Mouse (Mus musculus): ENCODE results near the gene Rcn1. TPM values are rescaled to one million over a fixed set of nuclear protein-coding genes. Genes with fewer than 3 reads are reported as not detected.

Rcn1 gene
- polyA plus RNA-seq, 1 experiment from 2014 or later, result 39.6 TPM

DNA sequence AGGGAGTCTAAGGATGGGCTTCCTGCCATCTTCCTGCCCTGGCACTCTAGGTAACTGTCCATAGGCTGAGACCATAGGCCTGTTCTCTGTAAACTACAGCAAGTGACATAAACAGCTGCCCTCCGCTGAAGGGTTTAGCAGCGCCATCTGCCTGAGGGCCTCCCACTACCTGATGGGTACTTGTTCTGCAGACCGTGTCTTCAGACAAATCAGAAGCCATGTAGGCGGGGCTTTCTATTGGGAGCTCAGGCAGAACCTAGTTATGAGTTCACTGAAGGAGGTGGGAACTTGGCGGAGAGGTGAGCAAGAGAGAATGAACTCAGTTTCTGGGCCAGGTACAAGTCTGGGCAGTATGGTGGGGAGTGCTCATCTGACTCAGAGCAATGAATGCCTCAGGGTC lies 26.4 kb downstream of the Rcn1 start:
- DNase-seq (ENCODE audit: low spot score) (no peak), ATAC-seq (no peak)
- Histone ChIP-seq H3K27me3 (replicated peaks; ENCODE audit: control insufficient read depth, insufficient read depth, low read length) (no peaks in the 10 kb centered on the region), H3K9me3 (replicated peaks; ENCODE audit: control insufficient read depth, low read length) (no peaks in the 10 kb centered on the region), H3K4me3 (ENCODE audit: low read depth, low read length) (no peak overlapping the region), H3K4me1 (ENCODE audit: control insufficient read depth, insufficient read depth, low read length) (0 out of 2 replicates have a peak, but pooled peaks cover 4% of the 10 kb centered on the region), H3K36me3 (ENCODE audit: control insufficient read depth, insufficient read depth, low read length) (no peaks in the 10 kb centered on the region), H3K9ac (ENCODE audit: low read length) (no peak overlapping the region), H3K27ac (ENCODE audit: low read depth, low read length) (no peak overlapping the region), H3K4me2 (ENCODE audit: low read length) (no peak overlapping the region)
- 88% methylated on average over 5 of the region's 5 CpGs for WGBS

GRCm38 (mm10) chr2:105372156-105372555 lies 27.0 kb downstream of the Rcn1 start:
- no peaks in the 10 kb centered on the region for H3K9me3 ChIP-seq (replicated peaks; ENCODE audit: control insufficient read depth, low read length)
- no peak overlapping the region for H3K9ac ChIP-seq (ENCODE audit: low read length)
- H3K36me3 ChIP-seq (ENCODE audit: control insufficient read depth, insufficient read depth, low read length), result no peaks in the 10 kb centered on the region
- DNase-seq (ENCODE audit: low spot score), result no peak
- ATAC-seq, result no peak
- H3K4me1 ChIP-seq (ENCODE audit: control insufficient read depth, insufficient read depth, low read length), result 0 out of 2 replicates have a peak, but pooled peaks cover 4% of the 10 kb centered on the region
- no peak overlapping the region for H3K4me3 ChIP-seq (ENCODE audit: low read depth, low read length)
- WGBS, result 89% methylated on average over 6 of the region's 6 CpGs
- H3K4me2 ChIP-seq (ENCODE audit: low read length), result no peak overlapping the region
- H3K27me3 ChIP-seq (replicated peaks; ENCODE audit: control insufficient read depth, insufficient read depth, low read length), result no peaks in the 10 kb centered on the region
- H3K27ac ChIP-seq (ENCODE audit: low read depth, low read length), result no peak overlapping the region

DNA sequence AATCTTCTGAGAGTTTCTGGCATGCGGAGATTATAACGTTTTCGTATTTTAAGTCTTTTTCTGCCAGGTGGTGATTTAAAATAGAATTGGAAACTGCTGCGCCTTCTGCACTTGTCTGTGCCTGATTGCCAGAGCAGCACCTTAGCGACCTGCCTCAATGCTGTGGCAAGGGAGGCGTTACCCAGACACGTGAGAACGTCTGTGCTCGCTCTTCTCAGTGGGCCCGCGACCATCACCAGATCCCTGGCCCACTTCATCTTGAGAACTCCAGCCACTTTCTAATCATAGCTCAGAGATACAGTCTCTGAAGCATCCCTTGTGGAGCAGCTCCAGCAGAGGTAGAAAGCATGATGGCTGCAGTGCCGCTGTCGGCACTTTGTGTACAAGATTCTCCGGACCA lies 28.4 kb downstream of the Rcn1 start:
- peak overlapping the region; percentile 36; the same call in 1 of the 2 replicates for H3K9ac ChIP-seq (ENCODE audit: low read length)
- H3K36me3 ChIP-seq (ENCODE audit: control insufficient read depth, insufficient read depth, low read length), result no peaks in the 10 kb centered on the region
- peak overlapping the region; percentile 27 for H3K4me2 ChIP-seq (ENCODE audit: low read length)
- DNase-seq (ENCODE audit: low spot score), result peak; percentile 14
- no peaks in the 10 kb centered on the region for H3K9me3 ChIP-seq (replicated peaks; ENCODE audit: control insufficient read depth, low read length)
- 27% methylated on average over 14 of the region's 14 CpGs for WGBS
- H3K4me3 ChIP-seq (ENCODE audit: low read depth, low read length), result peak overlapping the region; percentile 0; the same call in 1 of the 2 replicates
- no peaks in the 10 kb centered on the region for H3K27me3 ChIP-seq (replicated peaks; ENCODE audit: control insufficient read depth, insufficient read depth, low read length)
- H3K4me1 ChIP-seq (ENCODE audit: control insufficient read depth, insufficient read depth, low read length), result 0 out of 2 replicates have a peak, but pooled peaks cover 4% of the 10 kb centered on the region
- peak; percentile 37; the same call in 1 of the 2 replicates for ATAC-seq
- no peak overlapping the region for H3K27ac ChIP-seq (ENCODE audit: low read depth, low read length)

GRCm38 (mm10) chr2:105370240-105370639 lies 28.9 kb downstream of the Rcn1 start:
- ATAC-seq, result peak; percentile 48
- WGBS, result 9% methylated on average over 10 of the region's 10 CpGs
- Histone ChIP-seq H3K4me2 (ENCODE audit: low read length) (peak overlapping the region; percentile 27), H3K27ac (ENCODE audit: low read depth, low read length) (no peak overlapping the region), H3K4me3 (ENCODE audit: low read depth, low read length) (peak overlapping the region; percentile 0; the same call in 1 of the 2 replicates), H3K9ac (ENCODE audit: low read length) (peak overlapping the region; percentile 36; the same call in 1 of the 2 replicates), H3K4me1 (ENCODE audit: control insufficient read depth, insufficient read depth, low read length) (0 out of 2 replicates have a peak, but pooled peaks cover 4% of the 10 kb centered on the region), H3K9me3 (replicated peaks; ENCODE audit: control insufficient read depth, low read length) (no peaks in the 10 kb centered on the region), H3K36me3 (ENCODE audit: control insufficient read depth, insufficient read depth, low read length) (no peaks in the 10 kb centered on the region), H3K27me3 (replicated peaks; ENCODE audit: control insufficient read depth, insufficient read depth, low read length) (no peaks in the 10 kb centered on the region)
- DNase-seq (ENCODE audit: low spot score), result peak; percentile 22

- H3K9ac ChIP-seq (ENCODE audit: low read length), result no peak overlapping the region
- no peak for ATAC-seq
- H3K4me2 ChIP-seq (ENCODE audit: low read length), result no peak overlapping the region
- no peaks in the 10 kb centered on the region for H3K27me3 ChIP-seq (replicated peaks; ENCODE audit: control insufficient read depth, insufficient read depth, low read length)
- H3K27ac ChIP-seq (ENCODE audit: low read depth, low read length), result no peak overlapping the region
- no peaks in the 10 kb centered on the region for H3K9me3 ChIP-seq (replicated peaks; ENCODE audit: control insufficient read depth, low read length)
- DNase-seq (ENCODE audit: low spot score), result no peak
- no peaks in the 10 kb centered on the region for H3K36me3 ChIP-seq (ENCODE audit: control insufficient read depth, insufficient read depth, low read length)
- H3K4me3 ChIP-seq (ENCODE audit: low read depth, low read length), result no peak overlapping the region
- 0 out of 2 replicates have a peak, but pooled peaks cover 4% of the 10 kb centered on the region for H3K4me1 ChIP-seq (ENCODE audit: control insufficient read depth, insufficient read depth, low read length)
- WGBS, result 52% methylated on average over 4 of the region's 4 CpGs
Measured at GRCm38 (mm10) chr2:105367623-105368022, 31.5 kb downstream of the Rcn1 start.

DNA sequence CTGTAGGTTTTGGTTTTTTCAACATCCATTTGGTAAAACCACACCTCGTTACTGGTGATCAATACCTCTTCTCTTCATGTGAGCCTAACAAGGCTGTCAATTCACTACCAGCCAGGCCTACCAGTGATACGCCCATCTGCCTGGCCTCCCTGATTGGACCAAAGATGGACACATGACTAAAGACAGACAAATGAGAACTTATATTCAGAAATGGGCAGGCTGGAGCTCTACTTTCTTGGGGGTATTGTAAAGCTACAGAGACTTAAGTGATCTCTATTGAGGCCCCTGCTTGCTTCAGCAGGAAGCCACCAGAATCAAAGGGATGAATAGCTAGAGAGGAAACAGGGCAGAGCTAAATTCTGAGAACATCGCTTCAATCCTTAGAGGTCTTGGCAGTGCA lies 41.1 kb downstream of the Rcn1 start:
- no peaks in the 10 kb centered on the region for H3K9me3 ChIP-seq (replicated peaks; ENCODE audit: control insufficient read depth, low read length)
- H3K9ac ChIP-seq (ENCODE audit: low read length), result no peak overlapping the region
- H3K36me3 ChIP-seq (ENCODE audit: control insufficient read depth, insufficient read depth, low read length), result no peaks in the 10 kb centered on the region
- H3K4me2 ChIP-seq (ENCODE audit: low read length), result no peak overlapping the region
- no peak for ATAC-seq
- no peaks in the 10 kb centered on the region for H3K27me3 ChIP-seq (replicated peaks; ENCODE audit: control insufficient read depth, insufficient read depth, low read length)
- H3K4me1 ChIP-seq (ENCODE audit: control insufficient read depth, insufficient read depth, low read length), result no peaks in the 10 kb centered on the region
- no peak overlapping the region for H3K27ac ChIP-seq (ENCODE audit: low read depth, low read length)
- 81% methylated on average over 3 of the region's 3 CpGs for WGBS
- H3K4me3 ChIP-seq (ENCODE audit: low read depth, low read length), result no peak overlapping the region
- no peak for DNase-seq (ENCODE audit: low spot score)

GRCm38 (mm10) chr2:105356791-105357190 lies 42.3 kb downstream of the Rcn1 start:
- Histone ChIP-seq H3K4me3 (ENCODE audit: low read depth, low read length) (no peak overlapping the region), H3K36me3 (ENCODE audit: control insufficient read depth, insufficient read depth, low read length) (no peaks in the 10 kb centered on the region), H3K27me3 (replicated peaks; ENCODE audit: control insufficient read depth, insufficient read depth, low read length) (no peaks in the 10 kb centered on the region), H3K27ac (ENCODE audit: low read depth, low read length) (no peak overlapping the region), H3K9ac (ENCODE audit: low read length) (no peak overlapping the region), H3K4me1 (ENCODE audit: control insufficient read depth, insufficient read depth, low read length) (no peaks in the 10 kb centered on the region), H3K4me2 (ENCODE audit: low read length) (no peak overlapping the region), H3K9me3 (replicated peaks; ENCODE audit: control insufficient read depth, low read length) (no peaks in the 10 kb centered on the region)
- 82% methylated on average over 5 of the region's 5 CpGs for WGBS
- no peak for ATAC-seq
- no peak for DNase-seq (ENCODE audit: low spot score)

DNA sequence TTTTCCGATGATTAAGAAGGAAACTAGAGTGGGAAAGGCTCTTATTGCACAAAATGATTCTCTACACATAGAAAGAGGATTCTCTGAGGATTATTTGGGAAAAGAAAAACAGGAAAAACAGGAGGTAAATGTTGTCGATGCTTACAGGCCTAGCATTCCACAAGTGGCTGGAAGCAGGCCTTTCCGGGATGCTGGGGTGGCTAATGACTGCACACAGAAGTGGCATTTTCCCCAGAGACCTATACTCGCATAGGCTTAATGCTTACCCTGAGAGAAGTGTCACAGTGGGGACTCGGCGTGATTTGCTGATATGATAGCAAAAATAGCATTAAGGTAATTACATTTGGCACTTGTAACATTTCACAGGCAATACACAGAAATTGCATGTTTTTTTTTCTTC lies 50.2 kb downstream of the Rcn1 start:
- Histone ChIP-seq H3K36me3 (ENCODE audit: control insufficient read depth, insufficient read depth, low read length) (no peaks in the 10 kb centered on the region), H3K4me3 (ENCODE audit: low read depth, low read length) (no peak overlapping the region), H3K4me2 (ENCODE audit: low read length) (no peak overlapping the region), H3K4me1 (ENCODE audit: control insufficient read depth, insufficient read depth, low read length) (peaks cover 4% of the 10 kb centered on the region; the same call in 1 of the 2 replicates), H3K9me3 (replicated peaks; ENCODE audit: control insufficient read depth, low read length) (no peaks in the 10 kb centered on the region), H3K9ac (ENCODE audit: low read length) (no peak overlapping the region), H3K27me3 (replicated peaks; ENCODE audit: control insufficient read depth, insufficient read depth, low read length) (no peaks in the 10 kb centered on the region), H3K27ac (ENCODE audit: low read depth, low read length) (no peak overlapping the region)
- DNase-seq (ENCODE audit: low spot score), result peak; percentile 31
- no peak for ATAC-seq
- WGBS, result 33% methylated on average over 6 of the region's 6 CpGs

DNA sequence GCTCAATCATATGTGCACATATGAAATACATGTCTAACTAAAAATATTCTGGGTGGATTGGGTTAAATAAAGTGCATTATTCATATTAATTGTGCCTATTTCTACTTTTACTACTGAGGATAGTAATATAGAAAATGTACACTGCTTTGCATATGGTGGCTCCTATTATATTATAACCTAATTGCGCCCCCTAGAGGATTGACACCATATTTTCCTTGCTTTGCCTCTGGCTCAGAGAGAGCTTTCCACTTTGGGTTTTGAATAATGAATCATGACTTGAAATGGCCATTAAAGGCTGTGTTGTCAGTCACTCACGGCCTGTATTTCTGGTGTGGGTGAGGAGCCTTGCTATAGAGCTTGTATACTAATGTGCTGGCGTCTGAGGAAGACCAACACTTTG lies 59.1 kb downstream of the Rcn1 start:
- Histone ChIP-seq H3K9ac (ENCODE audit: low read length) (no peak overlapping the region), H3K27me3 (replicated peaks; ENCODE audit: control insufficient read depth, insufficient read depth, low read length) (no peaks in the 10 kb centered on the region), H3K9me3 (replicated peaks; ENCODE audit: control insufficient read depth, low read length) (no peaks in the 10 kb centered on the region), H3K4me1 (ENCODE audit: control insufficient read depth, insufficient read depth, low read length) (peaks cover 10% of the 10 kb centered on the region), H3K4me2 (ENCODE audit: low read length) (no peak overlapping the region), H3K36me3 (ENCODE audit: control insufficient read depth, insufficient read depth, low read length) (no peaks in the 10 kb centered on the region), H3K27ac (ENCODE audit: low read depth, low read length) (no peak overlapping the region), H3K4me3 (ENCODE audit: low read depth, low read length) (no peak overlapping the region)
- peak; percentile 30 for DNase-seq (ENCODE audit: low spot score)
- no peak for ATAC-seq
- 56% methylated on average over 3 of the region's 3 CpGs for WGBS
